Mouse (Mus musculus): ENCODE measurements around the gene 1700030J22Rik. TPM values are rescaled to one million over a fixed set of nuclear protein-coding genes. Genes with fewer than 3 reads are reported as not detected.

1700030J22Rik gene
- polyA plus RNA-seq, 1 experiment from 2014 or later: 3.4 TPM

GRCm38 (mm10) chr8:116927880-116928279, 50.9 kb downstream of the 1700030J22Rik start:
- 88% methylated on average over 9 of the region's 9 CpGs for WGBS
- Histone ChIP-seq H3K9me3 (ENCODE audit: control insufficient read depth, low read length) (no peaks in the 10 kb centered on the region), H3K4me3 (ENCODE audit: low read depth, low read length) (no peak overlapping the region), H3K36me3 (ENCODE audit: control insufficient read depth, insufficient read depth, low read length) (peaks cover 3% of the 10 kb centered on the region; the same call in 1 of the 2 replicates), H3K9ac (ENCODE audit: low read length) (no peak overlapping the region), H3K27ac (ENCODE audit: low read depth, low read length) (no peak overlapping the region), H3K4me2 (ENCODE audit: low read depth) (no peak overlapping the region), H3K4me1 (ENCODE audit: control insufficient read depth, insufficient read depth, low read length) (no peaks in the 10 kb centered on the region), H3K27me3 (ENCODE audit: control insufficient read depth, insufficient read depth, low read length) (no peaks in the 10 kb centered on the region)
- ATAC-seq (ENCODE audit: insufficient read depth, low FRiP score, low TSS enrichment): no peak
- peak; percentile 39 for DNase-seq (ENCODE audit: low spot score)

- Histone ChIP-seq H3K27me3 (ENCODE audit: control insufficient read depth, insufficient read depth, low read length) (no peaks in the 10 kb centered on the region), H3K4me1 (ENCODE audit: control insufficient read depth, insufficient read depth, low read length) (peaks cover 3% of the 10 kb centered on the region; the same call in 1 of the 2 replicates), H3K9ac (ENCODE audit: low read length) (no peak overlapping the region), H3K9me3 (ENCODE audit: control insufficient read depth, low read length) (no peaks in the 10 kb centered on the region), H3K4me3 (ENCODE audit: low read depth, low read length) (no peak overlapping the region), H3K4me2 (ENCODE audit: low read depth) (no peak overlapping the region), H3K36me3 (ENCODE audit: control insufficient read depth, insufficient read depth, low read length) (no peaks in the 10 kb centered on the region; the same call in 1 of the 2 replicates), H3K27ac (ENCODE audit: low read depth, low read length) (no peak overlapping the region)
- no peak for DNase-seq (ENCODE audit: low spot score)
- WGBS: 91% methylated on average over 8 of the region's 8 CpGs
- ATAC-seq (ENCODE audit: insufficient read depth, low FRiP score, low TSS enrichment): no peak
These were observed 55.2 kb downstream of the 1700030J22Rik start for GRCm38 (mm10) chr8:116923526-116923925.

GRCm38 (mm10) chr8:116922060-116922757, 56.5 kb downstream of the 1700030J22Rik start:
- Histone ChIP-seq H3K27me3 (ENCODE audit: control insufficient read depth, insufficient read depth, low read length) (no peaks in the 10 kb centered on the region), H3K9ac (ENCODE audit: low read length) (peak overlapping the region; percentile 46), H3K9me3 (ENCODE audit: control insufficient read depth, low read length) (no peaks in the 10 kb centered on the region), H3K36me3 (ENCODE audit: control insufficient read depth, insufficient read depth, low read length) (no peaks in the 10 kb centered on the region; the same call in 1 of the 2 replicates), H3K4me2 (ENCODE audit: low read depth) (peak overlapping the region; percentile 76), H3K4me3 (ENCODE audit: low read depth, low read length) (peak overlapping the region; percentile 72), H3K4me1 (ENCODE audit: control insufficient read depth, insufficient read depth, low read length) (peaks cover 3% of the 10 kb centered on the region; the same call in 1 of the 2 replicates), H3K27ac (ENCODE audit: low read depth, low read length) (no peak overlapping the region)
- ATAC-seq (ENCODE audit: insufficient read depth, low FRiP score, low TSS enrichment) (0 out of 2 replicates have a peak, but pooled peaks have one; percentile 1), DNase-seq (ENCODE audit: low spot score) (no peak)
- 31% methylated on average over 17 of the region's 17 CpGs for WGBS

DNA sequence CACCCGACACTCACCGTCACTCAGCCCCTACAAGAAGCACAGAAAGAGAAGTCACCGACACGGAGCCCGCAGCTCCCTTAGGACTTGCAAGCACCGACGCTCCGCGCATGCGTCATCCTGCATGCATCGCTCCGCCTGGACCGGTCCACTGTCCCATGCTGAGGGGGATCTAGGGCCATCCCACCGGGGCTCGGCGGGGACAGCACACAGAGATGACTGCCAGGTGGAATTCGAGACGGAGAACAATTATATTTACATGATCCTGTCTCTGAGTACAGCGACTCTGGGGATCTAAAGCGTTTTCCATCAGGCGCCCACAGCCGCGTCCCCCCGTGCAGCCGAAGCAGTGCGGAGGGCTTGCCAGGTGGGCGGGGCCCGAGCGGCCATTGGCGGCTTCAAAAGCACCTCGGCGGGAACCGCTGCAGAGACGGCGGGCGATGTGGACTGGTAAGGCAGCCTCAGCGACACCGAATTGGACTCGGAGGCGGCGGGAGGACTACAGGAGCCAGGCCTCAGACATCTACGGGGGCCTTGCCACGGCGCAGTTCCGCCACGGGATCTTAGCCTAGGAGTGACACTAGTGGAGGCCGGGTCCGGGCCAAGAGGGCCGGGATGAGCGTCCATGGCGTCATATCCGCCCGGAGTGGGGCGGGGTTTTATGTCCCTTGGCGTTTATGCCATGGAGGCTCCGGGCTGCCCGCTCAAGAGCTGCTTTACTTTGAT, 57.3 kb downstream of the 1700030J22Rik start, which contains the start of the genes Cmc2 and Cenpn:
Gene Cmc2 (minus strand): TSS at position 119 of the 723 bp plus-strand sequence.
Gene Cenpn (plus strand): TSS at position 394 of the 723 bp plus-strand sequence.
- peak within 1 kb of the TSS; percentile 76 for H3K4me2 ChIP-seq (ENCODE audit: low read depth)
- H3K4me3 ChIP-seq (ENCODE audit: low read depth, low read length): peak within 1 kb of the TSS; percentile 72
- under 1% methylated on average over 57 of the region's 57 CpGs for WGBS
- peak within 1 kb of the TSS; percentile 46 for H3K9ac ChIP-seq (ENCODE audit: low read length)
- H3K27ac ChIP-seq (ENCODE audit: low read depth, low read length): 0 out of 2 replicates have a peak within 1 kb of the TSS, but pooled peaks have one; percentile 61
- peak; percentile 97 for ATAC-seq (ENCODE audit: insufficient read depth, low FRiP score, low TSS enrichment)
- H3K9me3 ChIP-seq (ENCODE audit: control insufficient read depth, low read length): no peaks in the 10 kb centered on the region
- DNase-seq (ENCODE audit: low spot score): peak; percentile 96
- H3K27me3 ChIP-seq (ENCODE audit: control insufficient read depth, insufficient read depth, low read length): no peaks in the 10 kb centered on the region
- peaks cover 3% of the 10 kb centered on the region; the same call in 1 of the 2 replicates for H3K4me1 ChIP-seq (ENCODE audit: control insufficient read depth, insufficient read depth, low read length)
- H3K36me3 ChIP-seq (ENCODE audit: control insufficient read depth, insufficient read depth, low read length): no peaks in the 10 kb centered on the region

- H3K4me1 ChIP-seq (ENCODE audit: control insufficient read depth, insufficient read depth, low read length): peaks cover 3% of the 10 kb centered on the region; the same call in 1 of the 2 replicates
- peak overlapping the region; percentile 46 for H3K9ac ChIP-seq (ENCODE audit: low read length)
- no peaks in the 10 kb centered on the region for H3K27me3 ChIP-seq (ENCODE audit: control insufficient read depth, insufficient read depth, low read length)
- H3K27ac ChIP-seq (ENCODE audit: low read depth, low read length): 0 out of 2 replicates have a peak overlapping the region, but pooled peaks have one; percentile 61
- ATAC-seq (ENCODE audit: insufficient read depth, low FRiP score, low TSS enrichment) (peak; percentile 72), DNase-seq (ENCODE audit: low spot score) (no peak)
- no peaks in the 10 kb centered on the region for H3K9me3 ChIP-seq (ENCODE audit: control insufficient read depth, low read length)
- H3K4me3 ChIP-seq (ENCODE audit: low read depth, low read length): peak overlapping the region; percentile 72
- H3K4me2 ChIP-seq (ENCODE audit: low read depth): peak overlapping the region; percentile 76
- H3K36me3 ChIP-seq (ENCODE audit: control insufficient read depth, insufficient read depth, low read length): no peaks in the 10 kb centered on the region
- WGBS: under 1% methylated on average over 22 of the region's 22 CpGs
These were observed 57.8 kb downstream of the 1700030J22Rik start for GRCm38 (mm10) chr8:116921005-116921336.

Other genes with a start within 250 kb of the 1700030J22Rik start
- gene Cdyl2, start 246.0 kb downstream of the 1700030J22Rik start, polyA plus RNA-seq (2014; fragmentation: Nextera tagmentation; extraction: Ambion mirVana): 7.8 and 10.2 TPM in 2 replicates
- gene Cmc2, start 57.5 kb downstream of the 1700030J22Rik start, polyA plus RNA-seq (2014; fragmentation: Nextera tagmentation; extraction: Ambion mirVana): 66.9 and 68.8 TPM in 2 replicates
- 42.6 and 47.6 TPM in 2 replicates for gene Cenpn, start 57.2 kb downstream of the 1700030J22Rik start, polyA plus RNA-seq (2014; fragmentation: Nextera tagmentation; extraction: Ambion mirVana)
- 18.9 and 20.6 TPM in 2 replicates for gene Atmin, start 35.6 kb downstream of the 1700030J22Rik start, polyA plus RNA-seq (2014; fragmentation: Nextera tagmentation; extraction: Ambion mirVana)
- gene Gcsh, start 14.6 kb upstream of the 1700030J22Rik start, polyA plus RNA-seq (2014; fragmentation: Nextera tagmentation; extraction: Ambion mirVana): 154 and 158 TPM in 2 replicates
- not detected in 2 replicates for gene Pkd1l2, start 103.5 kb upstream of the 1700030J22Rik start, polyA plus RNA-seq (2014; fragmentation: Nextera tagmentation; extraction: Ambion mirVana)
- gene Bco1, start 116.9 kb upstream of the 1700030J22Rik start, polyA plus RNA-seq (2014; fragmentation: Nextera tagmentation; extraction: Ambion mirVana): 0.41 and 0.76 TPM in 2 replicates
- gene Gan, start 179.2 kb upstream of the 1700030J22Rik start, polyA plus RNA-seq (2014; fragmentation: Nextera tagmentation; extraction: Ambion mirVana): 2.3 and 2.6 TPM in 2 replicates